Mouse (Mus musculus) cortical plate, adult 2 months (tissue): ENCODE data around the gene Cd36. TPM values are rescaled to one million over a fixed set of nuclear protein-coding genes. Genes with fewer than 3 reads are reported as not detected.

Experiments
- H3K27ac ChIP-seq: fragments of 200-500 bp; 2 replicates; pipeline ENCODE4 v1.5.1; 2012; ENCODE audit warnings: low read length, control low read depth, inconsistent platforms; ENCODE audit not compliant: insufficient read depth
- H3K4me1 ChIP-seq: fragments of 200-500 bp; 2 replicates; pipeline ENCODE4 v1.6.1; 2011; ENCODE audit warnings: low read length; ENCODE audit not compliant: control insufficient read depth, insufficient read depth
- H3K4me3 ChIP-seq: fragments of 200-500 bp; 2 replicates; pipeline ENCODE4 v1.5.1; 2011; ENCODE audit warnings: mild to moderate bottlenecking, low read length, control low read depth; ENCODE audit not compliant: insufficient read depth
- CTCF ChIP-seq: fragments of 200-500 bp; IDR thresholded peaks from 2 replicates; pipeline ENCODE4 v1.5.1; 2011; ENCODE audit warnings: mild to moderate bottlenecking, control low read depth, low read length; ENCODE audit not compliant: insufficient read depth; ENCODE audit errors: extremely low read depth
- POLR2A ChIP-seq: fragments of 200-500 bp; IDR thresholded peaks from 2 replicates; pipeline ENCODE4 v1.6.1; 2011; ENCODE audit warnings: mild to moderate bottlenecking, low read length, control low read depth; ENCODE audit not compliant: insufficient read depth; ENCODE audit errors: extremely low read depth
- polyA plus RNA-seq: library from polyadenylated mRNA; depleted of rRNA; stranded (reverse); fragments of >200 nt; gene quantifications from 2 replicates; pipeline ENCODE4 v1.2.3, GENCODE M21; 2012

The Cd36 gene
- polyA plus RNA-seq, 1 experiment = 0.63 TPM

DNA sequence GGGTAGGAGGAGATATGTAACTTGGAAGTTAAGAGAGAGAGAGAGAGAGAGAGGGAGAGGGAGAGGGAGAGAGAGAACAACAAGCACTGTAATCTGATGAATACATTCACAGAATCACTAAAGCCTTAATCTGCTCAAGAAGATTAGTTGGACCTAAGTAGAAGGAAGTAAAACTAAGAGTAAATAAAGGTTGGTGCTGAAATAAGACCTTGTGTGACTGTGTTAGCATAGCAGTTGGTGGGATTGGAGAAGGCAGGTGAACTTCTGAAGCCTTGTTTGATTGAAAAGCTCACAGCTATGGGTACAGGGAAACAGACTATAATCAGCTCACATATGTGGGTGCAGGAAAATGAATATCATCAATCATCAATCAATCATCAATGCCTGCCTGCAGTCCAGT lies 23.2 kb downstream of the Cd36 start:
- Histone ChIP-seq H3K27ac (no peak overlapping the region), H3K4me3 (no peak overlapping the region), H3K4me1 (no peaks in the 10 kb centered on the region)
- TF ChIP-seq CTCF = no peak
- no peak for TF ChIP-seq POLR2A

DNA sequence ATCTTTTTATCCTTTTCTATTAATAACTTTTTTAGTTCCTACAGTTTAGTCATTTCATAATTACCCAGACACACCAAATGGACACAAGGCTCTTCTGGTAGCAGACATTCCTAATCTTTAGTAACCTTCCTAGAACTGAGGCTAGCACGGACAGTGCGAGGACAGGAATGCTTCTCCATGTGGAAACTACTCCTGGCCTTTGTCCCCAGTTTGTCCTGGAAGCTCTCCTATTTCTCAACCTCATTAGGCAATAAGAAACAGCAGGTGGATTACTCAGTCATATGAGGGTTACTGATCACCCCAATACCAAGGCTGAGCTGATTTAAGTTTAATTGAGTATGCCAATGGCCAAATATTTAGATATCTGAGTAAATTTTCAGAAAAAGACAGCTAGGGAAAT lies 25.5 kb downstream of the Cd36 start:
- no peak overlapping the region for H3K4me3 ChIP-seq
- TF ChIP-seq POLR2A = no peak
- no peak for TF ChIP-seq CTCF
- H3K4me1 ChIP-seq = no peaks in the 10 kb centered on the region
- H3K27ac ChIP-seq = no peak overlapping the region

DNA sequence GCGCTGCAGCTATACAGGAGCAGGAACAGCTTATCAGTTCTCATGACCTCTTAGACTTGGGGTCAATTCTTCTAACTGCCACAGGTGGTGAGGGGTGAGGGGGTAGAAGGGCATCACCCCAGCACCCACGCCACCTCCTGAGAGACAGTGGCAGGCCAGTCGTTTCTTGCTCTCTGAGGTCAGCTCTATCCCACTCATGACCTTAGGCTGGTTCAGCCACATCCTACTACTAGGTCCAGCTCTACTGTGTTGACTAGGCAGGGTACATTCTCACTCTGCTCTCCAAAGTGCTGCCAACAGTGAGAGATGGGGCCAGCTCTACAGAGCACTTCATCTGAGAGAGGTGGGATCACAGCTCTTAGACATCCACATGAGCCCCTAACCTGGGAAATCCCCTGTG lies 30.2 kb downstream of the Cd36 start:
- Histone ChIP-seq H3K27ac (no peak overlapping the region), H3K4me1 (no peaks in the 10 kb centered on the region), H3K4me3 (no peak overlapping the region)
- no peak for TF ChIP-seq CTCF
- no peak for TF ChIP-seq POLR2A

DNA sequence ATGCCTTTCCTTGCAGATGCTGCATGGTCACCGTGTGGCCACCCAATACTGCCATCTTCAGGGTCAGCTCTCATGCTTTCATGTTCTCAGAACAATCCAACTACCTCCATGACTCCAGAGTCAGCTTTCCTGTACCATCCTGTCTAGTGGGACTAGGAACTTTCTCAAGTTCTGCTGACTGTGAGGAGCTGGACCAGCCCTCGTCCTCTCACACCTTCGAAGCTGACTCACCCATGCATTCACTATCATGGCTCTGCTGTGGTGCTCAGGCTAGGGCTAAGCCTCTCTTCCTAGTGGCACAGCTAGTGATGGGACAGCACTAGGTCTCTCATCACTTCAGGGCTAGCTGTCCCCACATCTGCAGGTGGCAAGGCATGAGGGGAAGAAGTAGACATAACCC lies 30.7 kb downstream of the Cd36 start:
- no peak overlapping the region for H3K27ac ChIP-seq
- no peak overlapping the region for H3K4me3 ChIP-seq
- H3K4me1 ChIP-seq = no peaks in the 10 kb centered on the region
- TF ChIP-seq POLR2A (no peak), CTCF (no peak)

DNA sequence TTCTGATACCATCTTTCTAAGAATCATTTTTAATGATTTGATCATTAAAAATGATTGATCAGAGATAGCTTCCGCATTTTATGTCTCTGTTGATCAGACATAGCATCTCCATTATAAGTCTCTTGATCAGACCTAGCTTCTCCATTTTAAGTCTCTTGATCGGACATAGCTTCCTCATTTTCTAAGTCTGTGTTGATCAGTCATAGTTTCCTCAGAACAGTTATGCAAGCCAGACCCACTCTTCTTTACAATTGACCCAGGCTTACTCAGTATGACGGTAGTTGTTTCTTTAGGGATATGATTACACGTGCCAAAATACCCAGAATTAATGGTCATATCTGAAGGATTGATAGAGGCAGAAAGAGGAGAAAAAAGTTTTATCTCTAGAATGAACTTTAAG lies 31.3 kb downstream of the Cd36 start:
- no peak overlapping the region for H3K4me3 ChIP-seq
- no peak overlapping the region for H3K27ac ChIP-seq
- TF ChIP-seq POLR2A (no peak), CTCF (no peak)
- no peaks in the 10 kb centered on the region for H3K4me1 ChIP-seq

DNA sequence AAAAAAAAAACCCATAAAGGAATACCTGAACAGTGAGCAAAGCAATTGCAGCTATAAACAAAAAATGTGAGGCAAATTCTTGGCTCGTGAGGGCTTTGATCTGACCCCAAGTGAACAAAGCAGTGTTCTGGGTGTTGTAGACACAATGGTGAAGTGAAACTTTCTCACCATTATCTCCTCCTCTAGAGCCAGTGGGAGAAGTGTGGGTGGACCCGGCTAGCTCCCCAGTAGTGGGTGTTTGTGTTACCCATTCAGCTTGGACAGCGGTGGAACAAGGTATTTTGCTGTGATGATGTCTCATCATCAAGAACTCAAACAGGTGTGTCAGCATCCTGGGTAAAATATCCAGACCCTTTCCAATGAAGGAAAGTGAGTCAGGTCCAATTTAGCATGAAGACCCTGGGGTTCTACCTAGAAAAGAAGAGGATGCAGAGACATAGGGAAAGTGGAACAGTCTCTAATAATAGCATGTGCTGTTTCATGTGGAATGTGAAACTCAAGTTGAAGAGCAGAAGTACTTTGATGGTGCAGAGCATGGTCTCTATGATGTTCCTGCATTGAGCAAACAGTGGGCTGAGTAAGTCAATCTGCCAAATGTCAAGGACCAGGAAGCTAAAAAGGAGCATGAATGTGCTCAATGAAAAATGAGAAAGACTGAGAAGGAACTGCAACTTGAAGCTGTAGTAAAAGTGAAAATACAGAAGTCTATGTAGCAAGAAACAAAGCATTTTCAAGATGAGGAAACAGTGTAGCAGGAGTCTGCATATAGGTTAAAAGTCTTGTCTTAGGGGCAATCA lies 34.3 kb downstream of the Cd36 start:
- TF ChIP-seq POLR2A (no peak), CTCF (no peak)
- H3K4me3 ChIP-seq = no peak overlapping the region
- H3K27ac ChIP-seq = no peak overlapping the region
- H3K4me1 ChIP-seq = no peaks in the 10 kb centered on the region

DNA sequence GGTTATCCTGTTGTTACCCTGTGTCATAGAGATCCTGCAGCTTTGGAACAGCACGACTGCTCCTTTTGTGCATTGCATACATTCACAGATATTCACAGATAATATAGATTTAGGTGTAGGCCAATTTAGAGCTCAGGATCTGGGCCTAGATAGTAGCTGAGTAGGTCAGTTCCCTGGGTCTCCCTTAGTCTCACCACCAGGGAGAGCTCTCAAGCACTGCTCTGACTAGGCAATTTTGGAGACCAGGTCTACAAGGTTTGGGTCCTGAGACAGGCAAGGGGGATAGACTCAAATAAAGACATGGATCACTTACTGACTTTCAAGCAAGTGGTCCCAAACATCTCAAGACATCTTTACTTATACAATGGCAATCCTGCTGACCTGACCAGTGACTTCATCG lies 38.0 kb downstream of the Cd36 start:
- Histone ChIP-seq H3K4me3 (no peak overlapping the region), H3K4me1 (no peaks in the 10 kb centered on the region), H3K27ac (no peak overlapping the region)
- TF ChIP-seq POLR2A (no peak), CTCF (no peak)

DNA sequence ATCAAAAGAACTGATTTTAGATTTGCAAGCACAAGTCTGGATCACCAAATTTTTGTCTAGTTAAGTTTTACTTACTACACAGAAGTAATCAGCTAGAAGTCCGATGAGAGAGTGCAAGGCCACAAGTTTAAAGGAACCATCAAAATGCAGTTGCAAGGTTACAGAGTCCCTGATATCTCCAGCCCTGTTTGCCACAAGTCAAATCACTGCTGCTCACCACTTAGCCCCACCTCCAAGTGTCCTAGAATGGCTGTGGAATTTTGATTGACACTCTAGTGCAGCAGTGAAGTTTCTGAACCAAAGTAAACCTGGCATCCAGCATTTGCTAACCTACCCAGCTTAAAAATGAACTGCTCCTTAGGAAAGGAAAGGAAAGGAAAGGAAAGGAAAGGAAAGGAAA lies 39.0 kb downstream of the Cd36 start:
- TF ChIP-seq CTCF = no peak
- no peak for TF ChIP-seq POLR2A
- no peak overlapping the region for H3K27ac ChIP-seq
- H3K4me3 ChIP-seq = no peak overlapping the region
- H3K4me1 ChIP-seq = no peaks in the 10 kb centered on the region

DNA sequence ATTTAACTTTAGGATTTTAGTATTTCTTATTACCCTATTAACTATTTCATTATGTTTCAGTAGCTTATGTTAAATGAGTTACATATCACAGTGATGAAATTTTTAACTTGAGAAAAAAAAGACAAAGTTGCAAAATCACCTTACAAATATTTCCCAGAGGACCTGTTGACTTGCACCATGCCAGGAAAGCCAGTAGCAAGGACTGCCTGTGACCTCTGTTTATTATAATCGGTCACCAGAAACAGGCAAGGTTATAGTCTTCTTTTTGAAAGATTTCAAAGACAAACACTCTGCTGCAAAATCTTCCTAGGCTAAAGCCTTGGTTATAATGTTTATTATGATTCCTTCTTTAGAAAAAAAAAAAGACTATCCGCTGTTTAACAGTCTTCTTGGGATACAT lies 39.9 kb downstream of the Cd36 start:
- Histone ChIP-seq H3K4me1 (no peaks in the 10 kb centered on the region), H3K4me3 (no peak overlapping the region), H3K27ac (no peak overlapping the region)
- TF ChIP-seq CTCF (no peak), POLR2A (no peak)

DNA sequence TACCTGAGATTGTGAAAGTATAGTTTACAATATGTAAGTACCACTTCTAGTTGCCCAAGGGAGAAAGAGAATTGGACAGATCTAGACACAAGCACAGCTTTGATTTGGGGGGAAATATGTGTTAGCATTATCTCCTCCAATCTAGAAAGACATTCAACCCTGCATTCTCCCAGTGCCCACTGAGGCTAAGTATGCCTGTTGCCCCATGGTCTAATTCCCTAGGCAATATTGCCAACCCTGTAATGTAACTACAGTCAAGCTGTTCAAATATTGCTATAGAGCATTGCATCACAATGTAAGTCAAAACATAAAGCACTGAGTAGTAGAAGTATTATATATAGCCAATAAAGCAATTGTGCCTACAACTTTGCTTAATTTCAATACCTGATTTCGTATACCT lies 40.3 kb downstream of the Cd36 start:
- Histone ChIP-seq H3K27ac (no peak overlapping the region), H3K4me3 (no peak overlapping the region), H3K4me1 (no peaks in the 10 kb centered on the region)
- TF ChIP-seq CTCF (no peak), POLR2A (no peak)
